Mouse (Mus musculus) heart, postnatal 14 days (tissue): Measurements from ENCODE around the gene Emd. TPM values are rescaled to one million over a fixed set of nuclear protein-coding genes. Genes with fewer than 3 reads are reported as not detected.

Experiments used
- DNase-seq, 2 experiments: peaks; one replicate each; pipeline ENCODE4 v3.0.0; 2021 to 2022
- intact Hi-C: fragments of 180-260 bp; cut with DNase I; formaldehyde crosslinking; loops from one replicate; pipeline ENCODE4 v1.15.1; 2025
- total RNA-seq, 2 experiments: library from RNA; stranded (reverse); gene quantifications; 2 replicates each; pipeline ENCODE4 v1.2.3; 2021

Emd gene
- total RNA-seq, 2 experiments from 2014 or later = 31.4 to 34.6 TPM

DNA sequence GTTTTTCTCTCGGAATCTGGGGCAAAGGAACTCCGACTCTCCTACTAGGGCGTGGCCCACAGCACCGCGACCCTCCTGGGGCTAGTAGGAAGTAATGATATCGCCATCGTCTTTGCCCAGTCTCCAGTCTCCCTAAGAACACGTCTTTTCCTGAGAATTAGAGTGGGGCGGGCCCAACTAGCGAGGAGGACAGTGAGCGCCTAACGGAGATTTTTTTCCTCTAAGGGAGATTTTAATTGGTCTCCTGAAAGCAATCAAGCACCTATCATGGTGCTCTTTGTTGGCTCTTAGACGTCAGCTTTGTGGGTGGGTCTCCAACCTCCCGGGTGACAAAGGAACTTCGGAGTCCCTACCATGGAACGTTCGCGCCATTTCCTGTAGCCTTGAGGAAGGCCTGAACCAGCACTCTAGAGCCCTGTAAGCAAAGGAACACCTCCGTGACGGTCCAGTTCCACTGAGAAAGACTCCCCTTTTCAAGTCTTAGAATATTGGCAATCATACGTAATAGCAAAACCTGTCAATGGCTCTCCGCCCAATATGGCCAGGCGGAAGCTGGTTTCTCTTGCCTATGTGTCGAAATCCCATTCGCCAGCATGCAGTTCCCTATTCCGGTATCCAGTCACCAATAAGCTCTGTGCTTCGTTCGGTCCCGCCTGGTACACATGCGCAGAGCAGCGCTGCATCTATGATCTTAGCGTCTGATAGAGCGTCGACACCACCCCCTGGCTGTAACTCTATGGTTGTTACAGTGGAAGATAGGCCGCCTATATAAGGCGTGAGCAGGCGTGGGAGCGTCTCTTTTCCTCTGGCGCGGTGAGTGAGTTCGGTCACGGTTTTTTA is 15.8 kb downstream of the Emd start, which contains the start of gene Rpl10:
Rpl10 (plus strand) TSS at position 751 of the 840 bp plus-strand sequence.
- intact Hi-C loops = no loop called here
- DNase-seq = peak; percentile 85 to 88

DNA sequence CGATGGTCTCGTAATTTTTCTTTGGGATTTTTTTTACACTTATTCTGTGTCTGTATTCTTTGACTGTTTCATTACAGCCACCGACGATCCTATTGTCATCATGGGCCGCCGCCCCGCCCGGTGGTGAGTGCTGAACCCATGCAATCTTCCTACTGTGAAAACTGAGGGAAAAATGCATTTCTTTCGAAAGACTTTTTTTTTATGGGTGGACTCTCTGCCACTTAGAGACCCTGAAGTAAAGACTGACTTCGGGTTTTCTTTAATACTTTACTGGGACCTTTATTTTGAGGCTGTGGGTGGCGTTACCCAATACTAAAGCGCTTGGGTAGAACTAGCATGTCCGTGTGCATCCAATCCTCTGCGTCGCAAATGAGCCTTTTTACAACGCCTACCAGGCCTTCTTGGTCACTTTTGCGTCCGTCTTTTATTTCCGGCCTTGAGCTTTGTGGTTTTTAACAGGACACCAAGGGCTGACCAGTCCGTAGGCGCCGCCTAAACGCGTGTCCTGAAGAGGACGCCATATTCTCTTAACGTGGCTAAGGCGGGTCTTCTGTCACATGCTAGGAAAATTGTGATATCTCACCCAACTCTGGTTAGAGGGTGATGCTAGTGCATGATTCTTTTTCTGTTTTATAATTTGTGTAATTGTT is 16.5 kb downstream of the Emd start:
- intact Hi-C loops = no loop called here
- peak in 1 of 2 experiments; percentile 10 for DNase-seq

DNA sequence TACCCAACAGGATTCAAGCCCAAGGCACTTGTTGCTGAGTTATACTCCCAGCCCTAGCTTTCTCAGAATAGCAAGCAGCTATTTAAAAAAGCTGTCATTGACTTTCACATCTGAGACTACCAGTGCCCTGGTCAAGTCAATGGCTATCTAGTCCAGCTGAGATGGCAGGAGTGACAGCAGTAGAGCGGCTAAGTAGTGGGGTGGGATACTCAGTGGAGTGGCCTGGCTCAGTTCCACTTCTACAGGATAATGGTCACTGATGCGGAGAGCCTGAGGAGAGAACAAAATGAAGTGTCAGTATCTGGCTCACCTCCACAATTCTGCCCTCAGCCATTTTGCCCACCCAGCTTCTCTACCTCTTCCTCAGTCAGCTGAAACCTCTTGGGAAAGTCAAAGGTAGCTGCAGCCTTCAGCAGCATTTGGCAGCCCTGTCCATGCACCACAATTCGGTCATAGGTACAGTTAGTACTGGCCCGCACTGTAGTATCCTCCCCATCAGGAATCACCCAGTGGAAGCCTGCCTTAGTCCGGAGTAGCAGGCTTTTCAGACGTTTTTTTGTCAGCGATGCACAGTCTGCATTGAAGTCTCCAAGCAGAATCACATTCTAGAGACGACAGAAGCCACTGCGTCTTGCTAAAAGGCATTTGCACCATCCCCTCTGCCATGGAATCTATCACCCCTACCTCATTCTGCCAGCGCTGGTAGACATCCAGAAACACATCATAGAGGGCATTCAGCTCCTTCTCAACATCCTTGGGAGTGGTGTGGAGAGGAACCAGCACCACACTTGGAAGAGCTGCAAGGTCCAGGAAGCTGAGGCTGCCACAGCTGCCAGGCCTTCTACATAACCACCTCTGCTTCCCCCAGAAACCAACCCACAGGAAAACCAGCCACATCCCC is 19.2 kb downstream of the Emd start:
- DNase-seq = no peak
- intact Hi-C loops = no loop called here

DNA sequence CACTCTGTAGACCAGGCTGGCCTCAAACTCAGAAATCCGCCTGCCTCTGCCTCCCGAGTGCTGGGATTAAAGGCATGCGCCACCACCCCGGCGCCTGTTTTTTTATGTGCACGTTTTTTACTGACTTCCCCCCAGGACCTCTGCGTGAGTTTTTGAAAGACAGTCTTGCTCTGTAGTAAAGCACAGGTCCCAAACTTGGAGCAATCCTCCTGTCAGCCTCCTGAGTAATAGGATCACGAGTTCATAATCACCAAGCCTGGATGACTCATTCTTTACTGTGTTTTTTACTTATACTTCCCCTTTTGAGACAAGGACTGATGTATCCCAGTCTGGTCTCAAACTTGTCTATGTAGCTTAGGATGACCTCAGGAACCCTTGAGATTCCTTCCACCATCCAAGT is 23.4 kb downstream of the Emd start:
- DNase-seq = no peak
- intact Hi-C loops = no loop called here

DNA sequence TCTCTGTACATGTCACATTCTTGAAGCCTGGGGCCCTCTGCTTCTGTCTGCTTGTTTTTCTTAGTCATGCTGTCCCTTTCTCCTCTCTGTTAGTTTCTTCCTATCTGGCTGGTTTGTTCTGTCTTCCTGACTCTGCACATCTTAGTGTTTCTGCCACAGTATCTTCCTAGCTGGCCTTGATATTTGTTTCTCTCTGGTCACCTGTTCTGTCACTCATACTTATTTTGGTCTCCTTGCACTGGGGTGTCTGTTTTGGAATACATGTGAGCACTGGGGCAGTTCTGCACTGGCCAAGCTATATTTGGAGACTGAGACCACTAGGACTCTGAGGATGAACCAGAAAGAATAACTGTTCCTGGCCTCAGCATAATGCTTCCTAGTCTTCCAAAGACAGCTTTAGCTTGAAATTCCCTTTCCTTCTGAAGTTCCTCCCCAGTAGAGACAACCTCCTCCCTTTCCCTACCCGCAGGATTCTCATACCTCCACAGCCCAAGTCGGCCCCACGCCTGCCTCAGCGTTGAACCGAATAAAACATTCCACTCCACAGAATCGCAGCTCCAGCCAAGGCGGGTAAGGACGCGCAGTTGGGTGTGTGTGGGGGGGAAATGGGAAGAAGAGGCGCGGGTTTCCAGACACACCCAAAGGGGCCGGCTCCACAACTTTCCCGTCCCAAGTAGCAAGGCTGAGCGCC is 26.7 kb downstream of the Emd start:
- intact Hi-C loops = no loop called here
- no peak for DNase-seq

DNA sequence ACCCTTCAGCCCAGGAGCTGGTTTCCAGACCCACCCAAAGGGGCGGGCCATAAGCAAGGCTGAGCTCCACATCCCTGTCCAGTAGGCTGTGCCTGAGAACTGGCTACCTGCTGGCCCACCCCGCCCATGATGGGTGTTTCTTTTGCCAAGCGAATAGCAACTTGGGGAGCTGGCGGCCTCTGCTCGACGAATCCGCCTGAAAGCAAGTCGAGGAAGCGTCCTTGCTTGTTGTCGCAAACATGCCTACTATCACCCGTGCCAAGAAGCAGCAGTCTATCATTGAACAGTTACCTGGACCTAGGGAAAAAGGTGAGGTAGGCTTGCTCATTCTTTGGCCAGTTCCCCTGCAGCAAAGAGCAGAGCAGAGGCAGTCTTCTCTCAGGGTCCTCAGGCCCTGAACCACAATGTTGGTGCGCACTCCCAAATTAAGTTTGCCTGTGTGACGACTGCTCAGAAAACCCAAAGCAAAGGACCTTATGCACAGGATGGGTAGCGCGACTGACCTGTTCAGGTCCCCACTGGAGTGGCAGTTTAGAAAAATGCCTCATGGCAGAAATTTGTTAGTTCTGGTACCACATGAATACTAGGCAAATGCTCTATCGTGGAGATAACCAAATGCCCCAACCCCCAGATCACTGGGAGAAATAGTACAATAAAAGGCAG is 27.4 kb downstream of the Emd start, which contains the start of the genes Taz and Dnase1l1:
Taz (plus strand) TSS at position 181 of the 663 bp plus-strand sequence.
Dnase1l1 (minus strand) TSS at position 606 of the 663 bp plus-strand sequence.
- intact Hi-C loops = no loop called here
- peak; percentile 75 for DNase-seq

DNA sequence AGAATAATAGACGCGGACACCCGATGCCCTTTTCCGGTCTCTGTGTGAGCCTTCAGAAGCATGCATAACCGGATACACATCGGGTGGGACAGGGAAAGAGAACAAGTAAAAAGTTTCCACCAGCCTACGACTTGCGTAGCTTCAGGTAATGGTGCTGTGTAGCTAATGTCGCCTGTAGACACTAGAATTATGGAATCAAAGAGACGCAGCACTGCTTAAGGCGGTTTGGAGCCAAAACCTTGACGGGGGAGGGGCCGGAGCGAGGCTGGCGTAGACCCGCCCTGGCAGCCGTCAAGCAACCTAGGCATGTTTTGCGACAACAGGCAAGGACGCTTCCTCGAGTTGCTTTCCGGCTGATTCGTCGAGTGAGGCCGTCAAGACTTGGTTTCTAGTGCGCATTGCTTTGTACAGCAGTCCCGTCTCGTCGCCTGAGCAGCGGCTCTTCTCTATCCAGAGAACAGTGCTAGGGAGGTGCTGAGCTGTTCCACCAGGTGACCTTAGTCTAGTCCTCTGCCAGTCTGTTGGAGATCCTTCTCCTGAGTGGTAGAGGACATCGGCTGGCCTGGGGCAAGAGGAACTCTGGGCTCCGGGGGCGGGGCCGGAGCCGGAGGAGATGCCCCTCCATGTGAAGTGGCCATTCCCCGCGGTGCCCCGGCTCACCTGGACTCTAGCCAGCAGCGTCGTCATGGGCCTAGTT is 28.1 kb downstream of the Emd start:
- DNase-seq = peak; percentile 80 to 86
- intact Hi-C loops = no loop called here

DNA sequence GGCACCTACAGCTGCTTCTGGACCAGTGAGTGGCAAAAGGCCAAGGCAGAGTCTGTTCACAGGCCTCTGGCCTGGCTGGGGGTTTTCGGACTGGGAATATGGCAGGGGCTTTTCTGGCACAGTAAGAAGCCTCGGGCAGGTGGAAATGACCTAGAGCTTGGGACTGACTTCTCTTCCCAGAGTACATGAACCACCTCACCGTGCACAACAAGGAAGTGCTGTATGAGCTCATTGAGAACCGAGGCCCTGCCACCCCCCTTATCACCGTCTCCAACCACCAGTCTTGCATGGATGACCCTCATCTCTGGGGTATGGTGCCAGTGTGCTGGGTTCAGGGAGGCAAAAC is 28.6 kb downstream of the Emd start:
- intact Hi-C loops = no loop called here

DNA sequence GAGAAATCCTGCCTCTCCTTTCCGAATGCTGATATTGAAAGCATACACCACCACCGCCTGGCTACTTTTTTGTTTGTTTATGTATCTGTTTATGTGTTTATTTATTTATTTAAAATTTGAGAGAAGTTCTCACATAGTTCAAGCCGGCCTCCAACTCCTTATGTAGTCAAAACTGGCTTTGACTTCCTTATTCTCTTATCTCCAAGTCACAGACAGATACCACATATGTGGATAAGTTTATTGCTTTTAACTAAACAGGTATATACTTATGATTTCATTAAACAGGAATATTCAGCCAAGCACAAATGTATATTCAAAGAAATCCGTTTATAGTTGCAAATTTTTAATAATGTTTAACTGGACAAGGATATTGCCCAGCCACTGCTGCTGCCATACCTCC is 38.9 kb downstream of the Emd start:
- no peak for DNase-seq
- intact Hi-C loops = no loop called here

More for the DNA sequence above, 28.6 kb downstream of the Emd start:
- no peak for DNase-seq

DNA sequence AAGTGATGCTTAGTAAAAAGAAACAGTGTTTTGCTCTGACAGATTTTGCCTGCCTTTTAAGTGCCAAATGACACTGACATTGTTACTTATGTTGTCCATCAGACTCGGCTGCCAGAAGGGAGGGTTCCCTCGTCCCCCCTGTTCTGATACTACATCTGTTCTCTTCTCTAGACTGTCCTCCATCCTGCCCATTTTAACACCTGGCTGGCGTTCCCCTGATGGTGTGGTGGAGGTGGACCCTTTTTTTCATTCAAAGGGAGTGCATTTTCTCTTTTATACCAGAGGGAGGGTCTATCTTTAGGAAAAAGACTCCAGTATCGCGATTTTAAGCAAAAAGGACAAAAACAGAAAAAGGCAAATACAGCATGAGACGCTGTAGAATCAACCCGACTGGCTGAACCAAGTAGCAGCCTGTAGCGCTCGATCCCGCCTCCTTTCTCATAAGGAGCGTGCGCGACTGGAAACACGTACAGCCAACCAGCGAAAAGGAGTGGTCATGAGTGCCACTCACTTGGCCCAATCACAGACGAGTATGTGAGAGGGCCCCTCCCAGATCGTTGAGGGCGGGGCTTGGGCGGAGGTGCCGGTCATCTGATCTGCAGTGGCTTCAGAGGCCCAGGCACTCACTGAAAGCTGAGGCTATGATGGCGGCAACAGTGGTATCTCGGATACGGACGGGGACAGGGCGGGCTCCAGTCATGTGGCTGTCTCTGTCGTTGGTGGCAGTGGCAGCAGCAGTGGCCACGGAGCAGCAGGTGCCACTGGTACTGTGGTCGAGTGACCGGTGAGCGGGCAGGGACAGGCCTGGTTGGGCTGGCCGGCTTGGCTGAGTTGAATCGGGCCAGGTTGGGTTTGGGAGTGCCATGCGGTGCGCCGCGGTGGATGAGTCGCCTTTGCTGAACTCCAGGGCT is 42.3 kb downstream of the Emd start, which contains the start of gene Atp6ap1:
Atp6ap1 (plus strand) TSS at position 560 of the 911 bp plus-strand sequence.
- DNase-seq = peak; percentile 91 to 93
- intact Hi-C loops = no loop called here

DNA sequence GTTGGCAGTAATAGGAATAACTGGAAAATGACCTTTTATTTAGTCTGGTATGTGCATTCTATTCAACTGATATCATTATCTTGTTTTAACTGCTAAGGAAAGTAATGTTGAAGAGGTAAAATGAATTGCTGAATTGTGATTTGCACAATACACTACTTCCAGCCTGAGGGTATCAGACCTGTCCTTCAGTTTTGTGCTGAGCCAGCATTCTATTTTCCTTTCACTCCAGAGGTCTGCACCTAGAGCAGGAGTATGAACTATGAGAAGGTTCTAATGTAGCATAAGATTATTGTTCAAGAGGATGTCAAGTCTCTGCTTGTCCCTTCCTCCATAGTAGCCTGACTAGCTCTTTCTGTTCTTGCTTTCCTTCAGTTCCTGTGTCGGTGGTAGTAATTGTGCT is 43.9 kb downstream of the Emd start:
- intact Hi-C loops = no loop called here
- DNase-seq = no peak

DNA sequence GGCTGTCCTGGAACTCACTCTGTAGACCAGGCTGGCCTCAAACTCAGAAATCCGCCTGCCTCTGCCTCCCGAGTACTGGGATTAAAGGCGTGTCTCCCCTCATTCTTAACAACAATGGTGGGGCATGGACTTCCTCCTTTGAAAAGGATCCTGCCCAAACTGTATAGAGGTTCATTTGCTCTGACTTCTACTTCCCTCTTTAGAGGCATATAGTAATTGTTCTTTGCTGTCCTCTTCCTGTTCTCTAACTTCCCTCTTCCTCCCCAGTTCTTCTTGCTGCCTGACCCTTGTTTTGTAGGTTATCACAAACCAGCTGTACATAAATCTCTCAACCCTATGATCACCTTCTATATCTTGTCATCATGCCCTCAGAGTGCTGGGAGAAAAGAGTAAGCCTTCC is 45.2 kb downstream of the Emd start:
- intact Hi-C loops = no loop called here
- DNase-seq = no peak

DNA sequence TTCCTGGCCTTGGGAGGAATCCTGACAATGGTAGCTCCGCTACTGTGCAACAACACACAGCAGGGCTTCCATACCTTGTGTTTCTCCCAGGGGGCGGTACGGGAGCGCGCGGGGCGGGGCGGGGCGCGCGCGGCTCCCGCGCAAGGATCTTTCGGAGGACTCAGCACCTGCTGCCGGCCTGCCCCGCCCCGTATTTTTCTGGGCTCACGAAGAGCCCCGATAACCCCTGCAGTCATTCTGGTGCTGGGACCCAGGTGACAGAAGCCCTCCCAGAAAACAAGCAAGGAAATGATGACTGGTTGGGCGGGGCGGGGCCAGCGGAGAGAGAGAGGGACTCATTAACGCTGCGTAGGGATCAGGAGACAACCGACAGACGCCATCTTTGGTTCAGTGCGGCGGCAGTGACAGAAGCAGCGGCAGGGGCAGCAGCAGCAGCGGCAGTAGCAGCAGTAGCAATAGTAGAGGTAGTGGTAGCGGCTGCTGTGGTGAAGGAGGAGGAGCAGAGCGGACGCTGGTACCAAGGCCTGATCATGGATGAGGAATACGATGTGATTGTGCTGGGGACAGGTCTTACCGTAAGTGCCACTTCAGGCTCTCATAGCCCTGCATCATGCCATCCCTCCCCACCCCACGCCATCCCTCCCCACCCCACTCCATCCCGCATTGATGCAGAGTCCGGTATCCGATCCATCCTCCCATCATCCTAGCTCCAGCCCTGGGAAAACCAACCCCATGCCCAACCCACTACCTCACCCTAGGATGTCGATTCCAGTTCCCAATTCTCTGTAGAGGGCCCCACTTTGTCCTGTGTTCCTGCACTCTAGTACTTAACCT is 50.6 kb downstream of the Emd start, which contains the start of gene Gdi1:
Gdi1 (plus strand) TSS at position 132 of the 834 bp plus-strand sequence.
- DNase-seq = peak; percentile 73 to 77
- intact Hi-C loops = no loop called here
